Mouse (Mus musculus) liver, embryonic 14.5 days (tissue): ENCODE measurements at regions not wholly inside any gene's neighbourhood (a gene's known extent, or its start where the extent isn't known, plus 50 kb on each side); places are given as distances from the start of the nearest gene placed in this dataset.

Source experiments
- ATAC-seq: fragments of 200-750 bp; cut with Nextera tagmentation; 2 replicates; pipeline ENCODE4 v1.8.0; 2017; ENCODE audit warnings: moderate number of reproducible peaks, mild to moderate bottlenecking, moderate library complexity; ENCODE audit not compliant: insufficient read depth
- DNase-seq, 3 experiments: peaks; one replicate each; pipeline ENCODE4 v3.0.0-alpha.2; 2012 to 2013; ENCODE audit warnings: low read depth in 3 of 3, low spot score in 3 of 3
- H3K27ac ChIP-seq: fragments of 300-500 bp; sonication (generic); 2 replicates; pipeline ENCODE4 v1.5.1; 2014; ENCODE audit warnings: moderate library complexity, mild to moderate bottlenecking, control low read depth, inconsistent platforms
- H3K27me3 ChIP-seq: fragments of 300-500 bp; sonication (generic); 2 replicates; pipeline ENCODE4 v1.6.1; 2014; ENCODE audit warnings: mild to moderate bottlenecking, low read length, moderate library complexity; ENCODE audit not compliant: control insufficient read depth, insufficient read depth
- H3K36me3 ChIP-seq: fragments of 300-500 bp; sonication (generic); replicated peaks from 2 replicates; pipeline ENCODE4 v1.6.1; 2014; ENCODE audit warnings: low read depth; ENCODE audit not compliant: control insufficient read depth, insufficient read depth
- H3K4me1 ChIP-seq, 2 experiments: fragments of 200-500 bp in 1 of 2; fragments of 300-500 bp in 1 of 2; sonication (generic) in 1 of 2; replicated peaks; 2 replicates each; pipeline ENCODE4 v1.6.1; 2012 to 2014; ENCODE audit warnings: antibody characterized with exemption in 1 of 2, inconsistent platforms in 1 of 2, low read length in 1 of 2; ENCODE audit not compliant: control insufficient read depth in 2 of 2, insufficient read depth in 2 of 2
- H3K4me2 ChIP-seq: fragments of 300-500 bp; sonication (generic); 2 replicates; pipeline ENCODE4 v1.6.1; 2014; ENCODE audit warnings: low read depth, mild to moderate bottlenecking, control low read depth, moderate library complexity
- H3K4me3 ChIP-seq, 2 experiments: fragments of 200-500 bp in 1 of 2; fragments of 300-500 bp in 1 of 2; sonication (generic) in 1 of 2; 2 replicates each; pipeline ENCODE4 v1.5.1; 2012 to 2014; ENCODE audit warnings: low read depth in 2 of 2, low read length in 2 of 2, mild to moderate bottlenecking in 2 of 2, control low read depth in 1 of 2, inconsistent platforms in 1 of 2, moderate library complexity in 1 of 2; ENCODE audit not compliant: insufficient read depth in 1 of 2
- H3K9ac ChIP-seq: fragments of 300-500 bp; sonication (generic); replicated peaks from 2 replicates; pipeline ENCODE4 v1.6.1; 2014; ENCODE audit warnings: mild to moderate bottlenecking, control low read depth, moderate library complexity
- H3K9me3 ChIP-seq: fragments of 300-500 bp; sonication (generic); 2 replicates; pipeline ENCODE4 v1.6.1; 2016; ENCODE audit warnings: low read length, mixed read lengths; ENCODE audit not compliant: control insufficient read depth
- CTCF ChIP-seq: IDR thresholded peaks from 2 replicates; pipeline ENCODE4 v1.5.1; 2016; ENCODE audit warnings: antibody characterized with exemption, low read depth, control low read depth
- EP300 ChIP-seq: IDR thresholded peaks from 2 replicates; pipeline ENCODE4 v1.6.1; 2016; ENCODE audit warnings: antibody characterized with exemption, low read depth
- WGBS: fragments of 180-500 bp; shearing (Covaris S2); extraction: QIAGEN DNeasy Blood & Tissue Kit; methylation state at CpG from one replicate; pipeline ENCODE4 v1.1.7; 2014; ENCODE audit not compliant: insufficient replicate concordance; 5-methylcytosine and 5-hydroxymethylcytosine counted together

GRCm38 (mm10) chr1:185598514-185598913 is 143.9 kb downstream of the Slc30a10 start:
- no peaks in the 10 kb centered on the region for H3K4me1 ChIP-seq
- no peak for TF ChIP-seq CTCF
- no peak for TF ChIP-seq EP300
- WGBS = 68% methylated on average over 7 of the region's 7 CpGs
- no peaks in the 10 kb centered on the region for H3K27me3 ChIP-seq
- no peak for DNase-seq
- H3K9ac ChIP-seq = no peak overlapping the region
- H3K27ac ChIP-seq = no peak overlapping the region
- no peak overlapping the region for H3K4me2 ChIP-seq
- no peak for ATAC-seq
- H3K9me3 ChIP-seq = no peaks in the 10 kb centered on the region
- no peaks in the 10 kb centered on the region for H3K36me3 ChIP-seq
- H3K4me3 ChIP-seq = no peak overlapping the region

GRCm38 (mm10) chr1:185601166-185601565 is 146.5 kb downstream of the Slc30a10 start:
- Histone ChIP-seq H3K9ac (no peak overlapping the region), H3K9me3 (no peaks in the 10 kb centered on the region), H3K4me2 (no peak overlapping the region), H3K27ac (no peak overlapping the region), H3K36me3 (no peaks in the 10 kb centered on the region), H3K27me3 (no peaks in the 10 kb centered on the region), H3K4me3 (no peak overlapping the region), H3K4me1 (no peaks in the 10 kb centered on the region)
- ATAC-seq = no peak
- DNase-seq = no peak
- TF ChIP-seq CTCF (no peak), EP300 (no peak)
- WGBS = 64% methylated on average over 1 of the region's 1 CpGs

GRCm38 (mm10) chr1:185605996-185606395 is 151.3 kb downstream of the Slc30a10 start:
- no peak for ATAC-seq
- Histone ChIP-seq H3K4me3 (no peak overlapping the region), H3K9ac (no peak overlapping the region), H3K4me2 (no peak overlapping the region), H3K27me3 (no peaks in the 10 kb centered on the region), H3K27ac (no peak overlapping the region), H3K36me3 (no peaks in the 10 kb centered on the region), H3K9me3 (no peaks in the 10 kb centered on the region), H3K4me1 (no peaks in the 10 kb centered on the region)
- no peak for DNase-seq
- 47% methylated on average over 4 of the region's 4 CpGs for WGBS
- TF ChIP-seq EP300 (no peak), CTCF (no peak)

- 55% methylated on average over 5 of the region's 5 CpGs for WGBS
- ATAC-seq = no peak
- H3K27ac ChIP-seq = no peak overlapping the region
These were observed 153.0 kb downstream of the Slc30a10 start for GRCm38 (mm10) chr1:185607611-185608010.

GRCm38 (mm10) chr1:185608440-185608839 is 153.8 kb downstream of the Slc30a10 start:
- TF ChIP-seq EP300 (no peak), CTCF (no peak)

More at GRCm38 (mm10) chr1:185607611-185608010, 153.0 kb downstream of the Slc30a10 start:
- Histone ChIP-seq H3K4me2 (no peak overlapping the region), H3K36me3 (no peaks in the 10 kb centered on the region), H3K9ac (no peak overlapping the region), H3K4me1 (no peaks in the 10 kb centered on the region), H3K27me3 (no peaks in the 10 kb centered on the region), H3K4me3 (no peak overlapping the region), H3K9me3 (no peaks in the 10 kb centered on the region)
- no peak for TF ChIP-seq CTCF
- no peak for TF ChIP-seq EP300
- no peak for DNase-seq

GRCm38 (mm10) chr1:185610586-185610985 is 155.9 kb downstream of the Slc30a10 start:
- WGBS = 53% methylated on average over 3 of the region's 3 CpGs
- H3K27ac ChIP-seq = no peak overlapping the region
- no peak overlapping the region for H3K4me2 ChIP-seq
- no peak for ATAC-seq
- H3K4me3 ChIP-seq = no peak overlapping the region
- H3K4me1 ChIP-seq = no peaks in the 10 kb centered on the region
- TF ChIP-seq EP300 = no peak
- TF ChIP-seq CTCF = no peak
- no peaks in the 10 kb centered on the region for H3K9me3 ChIP-seq
- no peaks in the 10 kb centered on the region for H3K27me3 ChIP-seq
- H3K36me3 ChIP-seq = no peaks in the 10 kb centered on the region
- DNase-seq = no peak
- no peak overlapping the region for H3K9ac ChIP-seq

More at GRCm38 (mm10) chr1:185608440-185608839, 153.8 kb downstream of the Slc30a10 start:
- DNase-seq (no peak), ATAC-seq (no peak)
- Histone ChIP-seq H3K9ac (no peak overlapping the region), H3K27ac (no peak overlapping the region), H3K9me3 (no peaks in the 10 kb centered on the region), H3K27me3 (no peaks in the 10 kb centered on the region), H3K36me3 (no peaks in the 10 kb centered on the region), H3K4me2 (no peak overlapping the region), H3K4me3 (no peak overlapping the region), H3K4me1 (no peaks in the 10 kb centered on the region)
- 57% methylated on average over 3 of the region's 3 CpGs for WGBS
